Mouse (Mus musculus) Patski (cell line): ENCODE measurements around the gene Plekhm1. TPM values are rescaled to one million over a fixed set of nuclear protein-coding genes. Genes with fewer than 3 reads are reported as not detected.

ENCODE experiments used
- ATAC-seq: fragments of 100-300 bp; one replicate; pipeline ENCODE4 v1.8.0; 2021
- CTCF ChIA-PET: fragments of 350-600 bp; sonication (Branson Sonifier 250); formaldehyde crosslinking; loops from one replicate; lab custom pipeline; 2022; ENCODE audit warnings: inconsistent platforms; lab: Charles Lee
- POLR2A ChIA-PET: fragments of 350-600 bp; sonication (Branson Sonifier 250); formaldehyde crosslinking; loops from one replicate; lab custom pipeline; 2022; ENCODE audit warnings: antibody characterized with exemption, inconsistent platforms; lab: Charles Lee
- DNase-seq: peaks from one replicate; pipeline ENCODE4 v3.0.0-alpha.2; 2011; ENCODE audit warnings: low read depth, low spot score
- H3K27me3 ChIP-seq: fragments of 371-371 bp; one replicate; pipeline ENCODE4 v1.5.1; 2021
- CTCF ChIP-seq: fragments of 100-300 bp; IDR thresholded peaks from one replicate; pipeline ENCODE4 v1.5.1; 2021
- in situ Hi-C: fragments of 300-500 bp; cut with MboI; formaldehyde crosslinking; loops from 3 replicates; pipeline ENCODE4 v1.11.1; 2018; ENCODE audit warnings: low pct_unique_long_range_greater_than_20kb, mixed read lengths
- polyA plus RNA-seq: library from polyadenylated mRNA; unstranded; gene quantifications from one replicate; pipeline ENCODE4 v1.2.3, GENCODE M21; 2021

Plekhm1 gene
- polyA plus RNA-seq, 1 experiment from 2014 or later, result 33.5 TPM

DNA sequence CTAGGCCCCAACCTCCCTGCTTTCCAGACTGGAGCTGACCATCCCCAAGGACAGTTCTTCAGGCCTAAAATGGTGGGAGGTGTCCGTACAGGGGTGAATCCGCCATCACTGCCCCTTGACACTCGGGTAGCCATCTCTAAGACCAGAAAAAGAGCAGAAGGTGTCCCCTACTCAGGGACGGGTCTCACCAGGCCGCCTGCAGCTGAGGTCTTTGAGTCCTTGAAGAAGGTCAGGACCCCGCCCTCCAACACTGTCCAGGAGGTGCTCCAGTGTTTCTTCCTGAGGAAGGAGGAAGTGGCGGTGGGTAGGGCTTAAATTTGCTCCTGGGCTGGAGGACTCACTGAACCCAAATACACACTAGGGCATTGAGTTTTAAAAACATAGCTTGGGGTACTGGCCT is 74.4 kb downstream of the Plekhm1 start:
- no peaks in the 10 kb centered on the region for H3K27me3 ChIP-seq
- in situ Hi-C loops, result loop anchor here (5.0 to 10.0 kb wide), 3 partner anchors 59 to 217 kb away; no protein-coding TSS in a partner anchor
- DNase-seq, result no peak
- POLR2A ChIA-PET, result interaction anchor here (0.9 kb wide), 1 partner anchor 34 kb away, joined by 5 read pairs; no protein-coding TSS in a partner anchor
- CTCF ChIA-PET, result no interaction called here
- ATAC-seq, result no peak
- no peak for TF ChIP-seq CTCF

DNA sequence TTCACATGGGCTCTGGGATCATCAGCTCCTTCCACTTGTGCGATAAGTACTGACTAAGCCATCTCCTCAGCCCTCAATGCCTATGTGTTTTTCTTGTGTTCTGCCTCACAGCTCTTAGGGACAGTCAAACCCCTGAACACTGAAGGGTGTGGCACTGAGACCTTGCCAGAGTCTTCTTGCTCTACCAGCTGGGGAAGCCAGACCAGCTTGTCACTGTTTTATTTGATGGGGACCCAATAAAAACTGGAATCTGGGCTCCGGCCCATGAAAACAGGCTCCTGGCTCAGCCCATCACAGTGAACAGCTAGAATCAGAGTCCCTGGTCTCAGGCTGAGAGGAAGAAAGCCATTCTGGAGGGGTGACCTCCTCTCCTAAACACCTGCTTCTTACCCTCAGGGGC is 75.3 kb downstream of the Plekhm1 start:
- CTCF ChIA-PET, result no interaction called here
- DNase-seq (no peak), ATAC-seq (no peak)
- POLR2A ChIA-PET, result interaction anchor here (1.3 kb wide), 1 partner anchor 21 kb away, joined by 3 read pairs; no protein-coding TSS in a partner anchor
- no peak for TF ChIP-seq CTCF
- H3K27me3 ChIP-seq, result no peaks in the 10 kb centered on the region
- in situ Hi-C loops, result loop anchor here (5.0 to 10.0 kb wide), 3 partner anchors 60 to 218 kb away; no protein-coding TSS in a partner anchor

DNA sequence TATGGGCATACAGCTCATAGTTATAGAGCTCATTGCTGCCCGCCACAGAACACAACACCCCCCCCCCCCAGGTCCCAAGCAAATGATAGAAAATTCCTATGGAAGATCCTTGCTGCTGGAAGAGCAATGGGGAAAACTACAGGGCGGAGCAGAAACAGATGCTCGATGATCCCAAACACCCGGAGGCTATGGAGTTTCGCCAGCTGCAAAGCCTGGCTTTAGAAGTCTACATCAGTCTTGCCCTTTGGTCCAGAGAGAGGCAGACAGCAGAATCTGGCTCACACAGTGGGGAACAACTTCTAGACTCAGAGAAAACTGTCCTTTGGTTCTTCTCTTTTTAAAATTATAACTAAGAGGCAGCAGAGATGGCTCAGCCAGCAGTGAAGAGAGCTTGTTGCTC is 76.9 kb downstream of the Plekhm1 start:
- ChIA-PET POLR2A (interaction anchor here (0.7 to 1.6 kb wide), 2 partner anchors 19 to 23 kb away, joined by 3 to 5 read pairs; no protein-coding TSS in a partner anchor), CTCF (interaction anchor here (0.9 to 4.8 kb wide), 5 partner anchors 19 to 176 kb away, joined by 3 to 30 read pairs (median 3); no protein-coding TSS in a partner anchor)
- no peak for DNase-seq
- no peak for ATAC-seq
- TF ChIP-seq CTCF, result no peak
- H3K27me3 ChIP-seq, result no peaks in the 10 kb centered on the region
- in situ Hi-C loops, result loop anchor here (5.0 to 10.0 kb wide), 3 partner anchors 62 to 219 kb away; no protein-coding TSS in a partner anchor

DNA sequence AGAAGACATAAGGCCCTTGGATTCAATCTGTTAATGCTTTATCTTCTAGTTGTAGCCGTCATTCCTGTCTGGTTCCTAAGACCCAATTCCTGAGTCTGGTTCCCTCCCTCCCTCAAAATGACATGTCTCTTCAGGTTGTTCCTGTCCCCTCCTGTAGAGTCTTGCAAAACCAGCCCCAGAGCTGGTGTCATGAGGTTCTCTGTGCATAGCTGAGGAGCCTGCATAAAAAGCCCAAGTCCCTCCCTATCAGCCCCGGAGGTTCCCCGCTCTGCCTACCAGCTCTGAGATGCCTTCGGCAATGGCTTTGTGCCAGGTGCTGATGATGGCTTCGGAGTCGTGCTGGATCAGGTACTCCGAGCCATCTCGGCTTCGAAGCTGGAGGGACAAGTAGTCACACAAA is 77.6 kb downstream of the Plekhm1 start:
- DNase-seq (no peak), ATAC-seq (no peak)
- TF ChIP-seq CTCF, result no peak
- CTCF ChIA-PET, result interaction anchor here (1.0 to 4.8 kb wide), 5 partner anchors 20 to 131 kb away, joined by 3 to 30 read pairs (median 4); no protein-coding TSS in a partner anchor
- POLR2A ChIA-PET, result interaction anchor here (1.6 kb wide), 1 partner anchor 24 kb away, joined by 5 read pairs; no protein-coding TSS in a partner anchor
- H3K27me3 ChIP-seq, result no peaks in the 10 kb centered on the region
- in situ Hi-C loops, result loop anchor here (5.0 to 10.0 kb wide), 3 partner anchors 62 to 220 kb away; no protein-coding TSS in a partner anchor

DNA sequence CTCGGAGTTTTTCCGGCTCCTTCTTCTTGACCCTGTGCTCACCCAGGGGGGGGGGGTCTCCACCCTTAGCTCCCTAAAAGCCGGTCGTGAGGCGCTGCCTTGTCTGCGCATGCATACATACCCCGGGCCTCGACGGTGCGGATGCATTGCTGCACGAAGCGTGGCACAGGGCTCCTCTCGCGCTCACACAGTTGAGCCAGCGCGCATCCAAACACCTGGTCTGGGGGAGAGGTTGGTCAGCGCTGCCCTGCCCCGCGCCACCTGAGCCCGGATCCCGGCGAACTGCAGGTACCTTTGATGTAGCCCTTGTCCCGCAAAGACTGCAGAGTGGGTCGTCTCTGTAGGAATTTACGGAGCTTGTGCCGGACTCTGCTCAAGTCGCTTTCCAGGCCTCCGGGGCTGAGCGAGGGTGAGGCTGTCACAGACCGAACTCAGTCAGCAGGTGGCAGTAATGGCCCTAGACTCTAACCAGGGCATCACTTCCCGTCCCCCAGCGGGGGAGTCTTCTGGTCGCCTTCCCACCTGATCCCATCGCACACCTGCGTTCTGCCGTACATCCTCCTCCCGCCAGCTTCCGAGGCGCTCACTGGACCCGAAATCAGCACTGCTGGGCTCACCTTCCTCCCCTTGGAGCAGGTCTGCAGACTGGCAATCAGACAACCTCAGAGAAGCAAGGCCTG is 78.6 kb downstream of the Plekhm1 start:
- in situ Hi-C loops, result loop anchor here (10.0 kb wide), 1 partner anchor 221 kb away; no protein-coding TSS in a partner anchor
- TF ChIP-seq CTCF, result no peak
- DNase-seq (no peak), ATAC-seq (no peak)
- no peaks in the 10 kb centered on the region for H3K27me3 ChIP-seq
- ChIA-PET POLR2A (interaction anchor here (1.6 kb wide), 1 partner anchor 25 kb away, joined by 5 read pairs; no protein-coding TSS in a partner anchor), CTCF (interaction anchor here (1.0 to 4.8 kb wide), 9 partner anchors 9 to 132 kb away, joined by 3 to 30 read pairs (median 4); no protein-coding TSS in a partner anchor)

DNA sequence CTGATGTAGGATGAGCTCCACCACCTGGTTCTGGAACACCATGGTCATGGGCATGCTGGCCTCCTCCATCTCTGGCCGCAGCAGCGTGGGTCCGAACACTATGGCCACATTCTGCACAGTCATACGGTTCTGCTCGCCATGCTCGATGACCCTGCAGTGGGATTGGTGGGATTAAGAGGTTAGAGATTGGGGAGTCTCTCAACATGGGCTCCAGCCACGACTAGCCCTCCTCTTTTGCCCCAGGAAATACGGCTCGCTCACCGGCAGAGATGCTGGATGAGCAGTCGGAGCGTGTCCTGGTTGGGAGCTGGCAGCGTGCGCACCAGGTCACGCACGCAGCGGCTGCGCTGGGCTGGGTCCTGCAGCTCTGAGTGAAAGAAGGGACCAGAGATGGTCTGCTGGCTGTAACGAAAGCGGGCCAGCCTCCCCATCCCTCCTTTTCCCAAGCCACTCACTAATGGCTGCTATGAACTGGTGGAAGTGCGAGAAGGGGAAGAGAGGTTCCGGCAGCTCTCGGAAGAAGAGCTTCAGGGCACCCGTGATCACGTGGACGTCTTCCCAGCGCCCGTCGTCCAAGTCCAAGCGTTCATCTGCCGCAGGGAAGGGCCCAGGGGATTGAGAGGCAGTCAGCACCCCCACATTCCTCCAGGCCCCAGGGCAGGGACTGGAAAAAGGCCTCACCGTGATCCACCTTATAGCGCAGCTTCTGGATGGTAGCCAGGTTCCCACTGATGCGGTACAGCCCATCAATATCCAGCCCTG is 79.4 kb downstream of the Plekhm1 start:
- in situ Hi-C loops, result loop anchor here (10.0 kb wide), 1 partner anchor 222 kb away; no protein-coding TSS in a partner anchor
- ChIA-PET POLR2A (no interaction called here), CTCF (interaction anchor here (0.9 to 4.8 kb wide), 9 partner anchors 10 to 131 kb away, joined by 3 to 30 read pairs (median 4); no protein-coding TSS in a partner anchor)
- TF ChIP-seq CTCF, result no peak
- H3K27me3 ChIP-seq, result no peaks in the 10 kb centered on the region
- ATAC-seq (no peak), DNase-seq (no peak)

DNA sequence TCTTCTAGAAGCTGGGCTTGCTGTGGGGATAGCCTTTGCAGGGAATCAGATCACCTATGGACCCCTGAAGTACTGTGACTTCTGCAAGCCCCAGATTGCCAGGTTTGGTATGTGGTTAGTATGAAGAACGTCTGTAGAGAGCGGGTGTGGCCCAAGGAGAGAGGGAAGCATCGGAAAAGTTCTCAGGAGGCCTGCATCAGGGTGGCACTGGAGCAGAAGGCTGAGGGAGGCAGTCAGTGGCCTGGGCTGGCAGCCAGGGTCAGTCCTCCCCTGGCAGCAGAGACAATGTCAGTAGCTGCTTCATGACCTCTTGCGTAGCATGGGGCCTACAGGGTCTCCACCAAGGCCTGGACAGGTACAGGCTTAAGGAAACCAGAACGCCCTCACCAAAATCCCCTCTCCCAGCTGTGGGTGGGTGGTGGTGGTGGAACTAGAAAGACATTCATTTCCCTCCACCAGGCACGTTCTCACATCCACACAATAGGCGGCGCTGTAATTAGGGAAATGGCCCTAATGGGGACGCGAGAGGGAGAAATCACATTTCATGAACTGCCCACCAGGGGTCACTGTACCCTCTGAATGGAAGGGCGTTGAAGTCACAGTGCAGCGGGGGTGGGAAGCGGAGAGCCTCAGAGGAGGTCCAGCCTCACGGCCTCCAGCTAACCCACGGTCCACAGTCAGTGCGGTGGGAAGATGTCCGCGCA is 80.1 kb downstream of the Plekhm1 start:
- TF ChIP-seq CTCF, result no peak

DNA sequence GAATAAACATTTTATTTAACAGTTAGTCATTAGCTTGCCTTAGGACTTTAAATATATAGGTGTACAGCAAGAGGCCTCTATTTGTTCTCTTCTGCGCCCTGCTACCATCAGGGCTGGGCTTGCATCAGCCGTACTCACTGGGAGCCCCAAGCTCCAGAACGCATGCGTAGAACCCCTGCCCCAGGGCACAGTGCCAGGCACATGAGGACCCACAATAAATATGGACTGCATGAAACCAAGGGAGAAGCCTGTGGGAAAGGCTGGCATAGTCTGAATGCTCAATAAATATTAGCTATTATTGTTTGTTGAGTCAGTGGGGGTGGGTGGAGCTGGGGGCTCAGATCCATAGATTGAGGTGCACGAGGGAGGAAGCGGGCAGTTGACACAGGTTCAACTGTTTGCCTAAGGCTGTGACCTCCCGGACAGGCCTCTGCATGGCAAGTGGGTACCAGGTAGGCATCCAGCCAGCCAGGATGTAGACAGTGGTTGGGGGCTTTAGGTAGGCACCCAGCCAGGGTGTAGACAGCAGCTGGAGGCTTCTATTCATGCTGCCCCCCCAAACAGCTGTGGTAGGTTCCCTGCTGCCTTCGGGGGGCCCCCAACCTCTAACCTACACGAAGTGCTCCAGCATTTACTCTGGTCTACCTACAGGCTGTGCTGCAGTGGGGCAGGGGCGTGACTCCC is 80.8 kb downstream of the Plekhm1 start:
- ChIA-PET POLR2A (interaction anchor here (1.2 kb wide), 1 partner anchor 27 kb away, joined by 4 read pairs; no protein-coding TSS in a partner anchor), CTCF (interaction anchor here (0.7 to 5.0 kb wide), 7 partner anchors 23 to 214 kb away, joined by 3 to 30 read pairs (median 4); no protein-coding TSS in a partner anchor)
- TF ChIP-seq CTCF, result no peak
- no peaks in the 10 kb centered on the region for H3K27me3 ChIP-seq
- DNase-seq, result no peak
- ATAC-seq, result no peak
- in situ Hi-C loops, result loop anchor here (10.0 kb wide), 1 partner anchor 223 kb away; no protein-coding TSS in a partner anchor

More for the DNA sequence above, 80.1 kb downstream of the Plekhm1 start:
- DNase-seq (no peak), ATAC-seq (peak; percentile 51)
- ChIA-PET CTCF (interaction anchor here (0.7 to 5.0 kb wide), 11 partner anchors 11 to 214 kb away, joined by 3 to 30 read pairs (median 4); no protein-coding TSS in a partner anchor), POLR2A (interaction anchor here (1.2 kb wide), 1 partner anchor 26 kb away, joined by 4 read pairs; no protein-coding TSS in a partner anchor)
- H3K27me3 ChIP-seq, result no peaks in the 10 kb centered on the region
- in situ Hi-C loops, result loop anchor here (10.0 kb wide), 1 partner anchor 222 kb away; no protein-coding TSS in a partner anchor
